Mouse (Mus musculus): ENCODE results near the gene Asap2. TPM values are rescaled to one million over a fixed set of nuclear protein-coding genes. Genes with fewer than 3 reads are reported as not detected.
A peak's percentile ranks its signal among the peaks of the same experiment; 100 is the strongest.

Gene Asap2
- polyA plus RNA-seq, 1 experiment = 13.9 TPM

GRCm38 (mm10) chr12:21223923-21224322 is 233.7 kb downstream of the Asap2 start:
- Histone ChIP-seq H3K4me1 (ENCODE audit: control insufficient read depth, insufficient read depth, low read length) (peaks cover 7% of the 10 kb centered on the region), H3K4me3 (ENCODE audit: low read depth, low read length) (no peak overlapping the region), H3K9me3 (replicated peaks; ENCODE audit: control insufficient read depth, insufficient read depth, low read length, poor library complexity, severe bottlenecking) (no peaks in the 10 kb centered on the region), H3K27me3 (ENCODE audit: control insufficient read depth, insufficient read depth, low read length, poor library complexity, severe bottlenecking) (no peaks in the 10 kb centered on the region), H3K27ac (ENCODE audit: insufficient read depth, low read length) (no peak overlapping the region), H3K36me3 (ENCODE audit: control insufficient read depth, insufficient read depth, low read length, poor library complexity, severe bottlenecking) (no peaks in the 10 kb centered on the region), H3K9ac (ENCODE audit: low read depth, poor library complexity, severe bottlenecking) (no peak overlapping the region)
- TF ChIP-seq CTCF (IDR thresholded peaks at IDR 0.05; ENCODE audit: low read depth, low read length) = no peak
- no peak for TF ChIP-seq POLR2A (IDR thresholded peaks at IDR 0.05; ENCODE audit: insufficient read depth, low read length)
- TF ChIP-seq EP300 (IDR thresholded peaks at IDR 0.05; ENCODE audit: insufficient read depth, low read depth, low read length) = no peak

GRCm38 (mm10) chr12:21225358-21225757 is 235.1 kb downstream of the Asap2 start:
- no peaks in the 10 kb centered on the region for H3K36me3 ChIP-seq (ENCODE audit: control insufficient read depth, insufficient read depth, low read length, poor library complexity, severe bottlenecking)

DNA sequence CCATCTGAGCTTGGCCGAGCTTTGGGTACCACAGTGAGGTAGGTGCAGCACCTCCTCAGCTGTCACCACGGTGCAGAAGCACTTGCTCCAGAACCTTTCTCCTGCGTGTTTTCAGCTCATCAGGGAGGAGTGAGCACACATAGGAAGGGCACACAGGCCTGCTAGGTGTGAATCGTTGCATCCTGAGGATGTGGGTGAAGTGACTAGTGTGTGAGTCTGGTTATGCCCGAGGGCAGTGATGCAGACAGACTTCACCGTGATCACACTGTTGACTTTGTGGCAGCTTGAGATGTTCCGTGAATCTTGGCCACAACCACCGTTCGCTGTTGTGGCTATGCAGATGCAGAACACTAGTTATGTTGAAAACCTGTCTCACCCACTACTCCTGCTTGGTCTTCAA is 236.1 kb downstream of the Asap2 start:
- TF ChIP-seq EP300 (IDR thresholded peaks at IDR 0.05; ENCODE audit: insufficient read depth, low read depth, low read length) = no peak
- no peak for TF ChIP-seq CTCF (IDR thresholded peaks at IDR 0.05; ENCODE audit: low read depth, low read length)
- TF ChIP-seq POLR2A (IDR thresholded peaks at IDR 0.05; ENCODE audit: insufficient read depth, low read length) = no peak
- Histone ChIP-seq H3K4me3 (ENCODE audit: low read depth, low read length) (no peak overlapping the region), H3K36me3 (ENCODE audit: control insufficient read depth, insufficient read depth, low read length, poor library complexity, severe bottlenecking) (no peaks in the 10 kb centered on the region)

More at GRCm38 (mm10) chr12:21225358-21225757, 235.1 kb downstream of the Asap2 start:
- TF ChIP-seq EP300 (IDR thresholded peaks at IDR 0.05; ENCODE audit: insufficient read depth, low read depth, low read length) = no peak
- TF ChIP-seq POLR2A (IDR thresholded peaks at IDR 0.05; ENCODE audit: insufficient read depth, low read length) = no peak
- TF ChIP-seq CTCF (IDR thresholded peaks at IDR 0.05; ENCODE audit: low read depth, low read length) = no peak
- Histone ChIP-seq H3K4me3 (ENCODE audit: low read depth, low read length) (no peak overlapping the region), H3K27ac (ENCODE audit: insufficient read depth, low read length) (no peak overlapping the region), H3K9me3 (replicated peaks; ENCODE audit: control insufficient read depth, insufficient read depth, low read length, poor library complexity, severe bottlenecking) (no peaks in the 10 kb centered on the region), H3K27me3 (ENCODE audit: control insufficient read depth, insufficient read depth, low read length, poor library complexity, severe bottlenecking) (no peaks in the 10 kb centered on the region), H3K9ac (ENCODE audit: low read depth, poor library complexity, severe bottlenecking) (no peak overlapping the region), H3K4me1 (ENCODE audit: control insufficient read depth, insufficient read depth, low read length) (peaks cover 7% of the 10 kb centered on the region)

GRCm38 (mm10) chr12:21227076-21227980 is 237.1 kb downstream of the Asap2 start:
- Histone ChIP-seq H3K27me3 (ENCODE audit: control insufficient read depth, insufficient read depth, low read length, poor library complexity, severe bottlenecking) (no peaks in the 10 kb centered on the region), H3K9ac (ENCODE audit: low read depth, poor library complexity, severe bottlenecking) (no peak overlapping the region), H3K9me3 (replicated peaks; ENCODE audit: control insufficient read depth, insufficient read depth, low read length, poor library complexity, severe bottlenecking) (no peaks in the 10 kb centered on the region), H3K4me3 (ENCODE audit: low read depth, low read length) (no peak overlapping the region), H3K27ac (ENCODE audit: insufficient read depth, low read length) (peak overlapping the region; percentile 6; the same call in 1 of the 2 replicates), H3K36me3 (ENCODE audit: control insufficient read depth, insufficient read depth, low read length, poor library complexity, severe bottlenecking) (no peaks in the 10 kb centered on the region), H3K4me1 (ENCODE audit: control insufficient read depth, insufficient read depth, low read length) (peaks cover 7% of the 10 kb centered on the region)
- TF ChIP-seq CTCF (IDR thresholded peaks at IDR 0.05; ENCODE audit: low read depth, low read length) (no peak), EP300 (IDR thresholded peaks at IDR 0.05; ENCODE audit: insufficient read depth, low read depth, low read length) (no peak), POLR2A (IDR thresholded peaks at IDR 0.05; ENCODE audit: insufficient read depth, low read length) (no peak)

More for the DNA sequence above, 236.1 kb downstream of the Asap2 start:
- no peaks in the 10 kb centered on the region for H3K9me3 ChIP-seq (replicated peaks; ENCODE audit: control insufficient read depth, insufficient read depth, low read length, poor library complexity, severe bottlenecking)
- H3K4me1 ChIP-seq (ENCODE audit: control insufficient read depth, insufficient read depth, low read length) = peaks cover 7% of the 10 kb centered on the region
- H3K27me3 ChIP-seq (ENCODE audit: control insufficient read depth, insufficient read depth, low read length, poor library complexity, severe bottlenecking) = no peaks in the 10 kb centered on the region
- H3K9ac ChIP-seq (ENCODE audit: low read depth, poor library complexity, severe bottlenecking) = no peak overlapping the region
- no peak overlapping the region for H3K27ac ChIP-seq (ENCODE audit: insufficient read depth, low read length)

- no peak overlapping the region for H3K27ac ChIP-seq (ENCODE audit: insufficient read depth, low read length)
- TF ChIP-seq POLR2A (IDR thresholded peaks at IDR 0.05; ENCODE audit: insufficient read depth, low read length) (no peak), CTCF (IDR thresholded peaks at IDR 0.05; ENCODE audit: low read depth, low read length) (no peak), EP300 (IDR thresholded peaks at IDR 0.05; ENCODE audit: insufficient read depth, low read depth, low read length) (no peak)
- H3K36me3 ChIP-seq (ENCODE audit: control insufficient read depth, insufficient read depth, low read length, poor library complexity, severe bottlenecking) = no peaks in the 10 kb centered on the region
- H3K4me3 ChIP-seq (ENCODE audit: low read depth, low read length) = no peak overlapping the region
- no peaks in the 10 kb centered on the region for H3K9me3 ChIP-seq (replicated peaks; ENCODE audit: control insufficient read depth, insufficient read depth, low read length, poor library complexity, severe bottlenecking)
- H3K9ac ChIP-seq (ENCODE audit: low read depth, poor library complexity, severe bottlenecking) = no peak overlapping the region
- H3K4me1 ChIP-seq (ENCODE audit: control insufficient read depth, insufficient read depth, low read length) = peaks cover 7% of the 10 kb centered on the region
- H3K27me3 ChIP-seq (ENCODE audit: control insufficient read depth, insufficient read depth, low read length, poor library complexity, severe bottlenecking) = no peaks in the 10 kb centered on the region
Measured at GRCm38 (mm10) chr12:21228650-21229049, 238.4 kb downstream of the Asap2 start.

Data from ES-Bruce4 (cell line).